Mouse (Mus musculus): ENCODE measurements at regions not wholly inside any gene's neighbourhood (a gene's known extent, or its start where the extent isn't known, plus 50 kb on each side); places are given as distances from the start of the nearest gene placed in this dataset.

GRCm38 (mm10) chr13:97616919-97617318, 143.5 kb downstream of the Gm10260 start:
- no peak for DNase-seq (ENCODE audit: low spot score in 2 of 2)

GRCm38 (mm10) chr13:97607221-97607723, 153.2 kb downstream of the Gm10260 start:
- DNase-seq (ENCODE audit: low spot score in 2 of 2), result peak; percentile 8 to 46

- no peak for DNase-seq (ENCODE audit: low spot score in 2 of 2)
Measured at GRCm38 (mm10) chr13:97604451-97604850, 156.0 kb downstream of the Gm10260 start.

- DNase-seq (ENCODE audit: low spot score in 2 of 2), result no peak
Measured at GRCm38 (mm10) chr13:97601135-97601730, 159.2 kb downstream of the Gm10260 start.

- DNase-seq (ENCODE audit: low spot score in 2 of 2), result no peak
Measured at GRCm38 (mm10) chr13:97600136-97600535, 160.3 kb downstream of the Gm10260 start.

GRCm38 (mm10) chr13:97598507-97599431, 161.7 kb downstream of the Gm10260 start:
- no peak for DNase-seq (ENCODE audit: low spot score in 2 of 2)

- no peak for DNase-seq (ENCODE audit: low spot score in 2 of 2)
Measured at GRCm38 (mm10) chr13:97594851-97595250, 165.6 kb downstream of the Gm10260 start.

GRCm38 (mm10) chr13:97589626-97590025, 170.8 kb downstream of the Gm10260 start:
- DNase-seq (ENCODE audit: low spot score in 2 of 2), result no peak

- no peak for DNase-seq (ENCODE audit: low spot score in 2 of 2)
Measured at GRCm38 (mm10) chr13:97588085-97588484, 172.3 kb downstream of the Gm10260 start.

GRCm38 (mm10) chr13:97587088-97587487, 173.3 kb downstream of the Gm10260 start:
- peak in 1 of 2 experiments; percentile 25 for DNase-seq (ENCODE audit: low spot score in 2 of 2)

- no peak for DNase-seq (ENCODE audit: low spot score in 2 of 2)
Measured at GRCm38 (mm10) chr13:97584045-97584444, 176.4 kb downstream of the Gm10260 start.

GRCm38 (mm10) chr13:97581380-97581779, 179.1 kb downstream of the Gm10260 start:
- DNase-seq (ENCODE audit: low spot score in 2 of 2), result no peak

- DNase-seq (ENCODE audit: low spot score in 2 of 2), result no peak
Measured at GRCm38 (mm10) chr13:97580241-97580874, 180.1 kb downstream of the Gm10260 start.

- no peak for DNase-seq (ENCODE audit: low spot score in 2 of 2)
Measured at GRCm38 (mm10) chr13:97578595-97578994, 181.8 kb downstream of the Gm10260 start.

- no peak for DNase-seq (ENCODE audit: low spot score in 2 of 2)
Measured at GRCm38 (mm10) chr13:97577081-97577785, 183.2 kb downstream of the Gm10260 start.

GRCm38 (mm10) chr13:97573601-97574000, 186.8 kb downstream of the Gm10260 start:
- no peak for DNase-seq (ENCODE audit: low spot score in 2 of 2)

GRCm38 (mm10) chr13:97572352-97572751, 188.1 kb downstream of the Gm10260 start:
- no peak for DNase-seq (ENCODE audit: low spot score in 2 of 2)

- DNase-seq (ENCODE audit: low spot score in 2 of 2), result no peak
Measured at GRCm38 (mm10) chr13:97570009-97570408, 190.4 kb downstream of the Gm10260 start.

GRCm38 (mm10) chr13:97567632-97568031, 192.8 kb downstream of the Gm10260 start:
- no peak for DNase-seq (ENCODE audit: low spot score in 2 of 2)

- no peak for DNase-seq (ENCODE audit: low spot score in 2 of 2)
Measured at GRCm38 (mm10) chr13:97566071-97566470, 194.4 kb downstream of the Gm10260 start.

GRCm38 (mm10) chr13:97562241-97562640, 198.2 kb downstream of the Gm10260 start:
- no peak for DNase-seq (ENCODE audit: low spot score in 2 of 2)

GRCm38 (mm10) chr13:97560789-97561188, 199.6 kb downstream of the Gm10260 start:
- no peak for DNase-seq (ENCODE audit: low spot score in 2 of 2)

All from thymus, postnatal 10 days (tissue).